Mouse (Mus musculus) stomach, postnatal 0 days (tissue): Measurements from ENCODE around the gene Gmds. TPM values are rescaled to one million over a fixed set of nuclear protein-coding genes. Genes with fewer than 3 reads are reported as not detected.

Source experiments
- ATAC-seq: fragments of 200-750 bp; cut with Nextera tagmentation; 2 replicates; pipeline ENCODE4 v1.8.0; 2017; ENCODE audit not compliant: low FRiP score, low TSS enrichment
- DNase-seq: peaks from one replicate; pipeline ENCODE4 v3.0.0-alpha.2; 2016; ENCODE audit warnings: low spot score
- H3K27ac ChIP-seq: fragments of 300-500 bp; sonication (generic); replicated peaks from 2 replicates; pipeline ENCODE4 v1.5.1; 2014; ENCODE audit warnings: mild to moderate bottlenecking, control low read depth
- H3K27me3 ChIP-seq: fragments of 300-500 bp; sonication (generic); 2 replicates; pipeline ENCODE4 v1.6.1; 2014; ENCODE audit warnings: low read length; ENCODE audit not compliant: control insufficient read depth, insufficient read depth
- H3K36me3 ChIP-seq: fragments of 300-500 bp; sonication (generic); 2 replicates; pipeline ENCODE4 v1.6.1; 2014; ENCODE audit warnings: low read length, mixed read lengths; ENCODE audit not compliant: control insufficient read depth, insufficient read depth
- H3K4me1 ChIP-seq: fragments of 300-500 bp; sonication (generic); replicated peaks from 2 replicates; pipeline ENCODE4 v1.6.1; 2014; ENCODE audit warnings: antibody characterized with exemption; ENCODE audit not compliant: control insufficient read depth, insufficient read depth
- H3K4me2 ChIP-seq: fragments of 300-500 bp; sonication (generic); replicated peaks from 2 replicates; pipeline ENCODE4 v1.6.1; 2014; ENCODE audit warnings: low read depth, mild to moderate bottlenecking, control low read depth, moderate library complexity
- H3K4me3 ChIP-seq: fragments of 300-500 bp; sonication (generic); 2 replicates; pipeline ENCODE4 v1.5.1; 2014; ENCODE audit warnings: low read depth, low read length, control low read depth
- H3K9ac ChIP-seq: fragments of 300-500 bp; sonication (generic); 2 replicates; pipeline ENCODE4 v1.6.1; 2014; ENCODE audit warnings: mild to moderate bottlenecking, low read length, control low read depth, mixed read lengths
- H3K9me3 ChIP-seq: fragments of 300-500 bp; sonication (generic); 2 replicates; pipeline ENCODE4 v1.6.1; 2016; ENCODE audit warnings: low read length; ENCODE audit not compliant: control insufficient read depth
- CTCF ChIP-seq: IDR thresholded peaks from 2 replicates; pipeline ENCODE4 v1.5.1; 2016; ENCODE audit warnings: antibody characterized with exemption, low read depth, mild to moderate bottlenecking, moderate library complexity
- EP300 ChIP-seq: optimal IDR thresholded peaks from 2 replicates; pipeline ENCODE3; 2016; ENCODE audit warnings: antibody characterized with exemption
- WGBS: fragments of 180-500 bp; shearing (Covaris S2); extraction: QIAGEN DNeasy Blood & Tissue Kit; methylation state at CpG from one replicate; pipeline ENCODE4 v1.1.7; 2014; 5-methylcytosine and 5-hydroxymethylcytosine counted together
- polyA plus RNA-seq: library from polyadenylated mRNA; unstranded; fragments of >200 nt; fragmentation: Nextera tagmentation; extraction: Ambion mirVana; gene quantifications from 2 replicates; pipeline ENCODE4 v1.2.1, GENCODE M21; 2015

The Gmds gene
- polyA plus RNA-seq, 1 experiment from 2014 or later = 102 TPM

DNA sequence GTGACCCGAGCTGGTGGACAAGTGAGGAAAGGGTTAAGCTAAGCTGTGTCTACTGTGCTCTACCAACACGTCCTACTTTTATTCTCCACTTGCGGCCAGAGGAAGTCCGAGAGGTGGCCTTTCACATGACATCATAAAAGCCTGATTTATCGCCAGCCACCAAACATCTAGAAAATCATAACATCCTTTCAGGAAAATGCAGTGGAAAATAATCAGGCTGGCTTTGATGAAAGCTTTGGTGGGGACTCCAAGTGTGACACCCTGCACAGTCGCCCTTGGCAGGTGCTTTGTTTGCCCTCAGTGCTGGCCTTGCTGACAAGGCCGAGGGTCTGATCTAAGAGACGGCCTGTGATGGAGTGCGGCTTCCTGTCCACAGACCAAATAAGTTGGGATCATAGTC, 508.2 kb downstream of the Gmds start:
- no peaks in the 10 kb centered on the region for H3K27me3 ChIP-seq
- H3K4me1 ChIP-seq = no peaks in the 10 kb centered on the region
- H3K4me2 ChIP-seq = no peak overlapping the region
- no peak overlapping the region for H3K27ac ChIP-seq
- TF ChIP-seq CTCF (no peak), EP300 (no peak)
- ATAC-seq = no peak
- H3K4me3 ChIP-seq = no peak overlapping the region
- H3K9me3 ChIP-seq = no peaks in the 10 kb centered on the region
- 54% methylated on average over 9 of the region's 9 CpGs for WGBS
- no peaks in the 10 kb centered on the region for H3K36me3 ChIP-seq
- H3K9ac ChIP-seq = no peak overlapping the region
- DNase-seq = no peak

DNA sequence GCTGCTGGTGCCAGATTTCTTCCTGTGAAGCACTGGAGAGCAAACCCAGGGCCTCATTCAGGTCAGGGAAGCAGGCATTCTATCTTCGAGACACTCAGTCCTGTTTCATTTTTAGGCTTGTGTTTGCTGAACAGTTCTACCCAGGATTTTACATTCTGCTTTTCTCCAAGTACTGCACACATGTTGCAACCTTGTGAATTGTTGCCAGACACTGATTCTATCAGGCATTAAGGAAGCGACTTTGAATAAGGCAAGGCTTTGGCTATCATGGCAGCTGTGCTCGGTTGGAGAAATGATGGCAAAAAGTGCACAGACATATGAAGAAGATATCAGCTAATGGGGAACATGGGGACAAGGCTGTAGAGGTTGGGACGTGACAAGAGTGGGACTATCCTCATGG, 510.1 kb downstream of the Gmds start:
- Histone ChIP-seq H3K9me3 (no peaks in the 10 kb centered on the region), H3K27ac (no peak overlapping the region), H3K9ac (no peak overlapping the region), H3K4me3 (no peak overlapping the region), H3K36me3 (no peaks in the 10 kb centered on the region), H3K4me2 (no peak overlapping the region), H3K27me3 (no peaks in the 10 kb centered on the region), H3K4me1 (no peaks in the 10 kb centered on the region)
- no peak for TF ChIP-seq EP300
- no peak for TF ChIP-seq CTCF
- 84% methylated on average over 4 of the region's 4 CpGs for WGBS
- DNase-seq (no peak), ATAC-seq (no peak)

DNA sequence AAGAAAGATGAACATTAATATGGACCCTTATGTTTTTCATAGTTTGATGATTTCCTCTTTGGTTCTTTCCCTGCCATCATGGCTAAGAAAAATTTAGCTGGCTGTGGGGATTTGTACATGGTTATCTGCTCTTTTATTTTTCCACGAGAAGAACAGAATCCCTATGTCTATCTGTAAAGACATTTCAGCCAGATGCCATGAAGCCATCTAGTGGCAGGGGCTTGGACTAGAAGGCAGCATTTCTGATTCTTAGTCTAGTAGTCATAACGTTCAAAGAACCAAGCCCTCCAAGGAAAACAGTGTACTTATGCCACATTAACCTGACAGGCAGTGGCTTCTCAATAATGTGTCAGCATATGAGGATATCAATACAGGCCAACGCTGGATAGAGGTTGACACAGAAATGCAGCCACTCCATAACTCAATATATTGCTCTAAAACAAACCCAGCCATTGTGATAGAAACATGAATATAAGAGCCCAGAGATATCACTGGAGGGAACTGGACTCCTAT, 510.7 kb downstream of the Gmds start:
- Histone ChIP-seq H3K9ac (no peak overlapping the region), H3K4me2 (no peak overlapping the region), H3K4me3 (no peak overlapping the region), H3K36me3 (no peaks in the 10 kb centered on the region), H3K4me1 (no peaks in the 10 kb centered on the region), H3K27me3 (no peaks in the 10 kb centered on the region), H3K27ac (no peak overlapping the region), H3K9me3 (no peaks in the 10 kb centered on the region)
- 55% methylated on average over 3 of the region's 3 CpGs for WGBS
- no peak for ATAC-seq
- TF ChIP-seq CTCF (peak; percentile 21; the same call in 1 of the 2 replicates), EP300 (no peak)
- no peak for DNase-seq

DNA sequence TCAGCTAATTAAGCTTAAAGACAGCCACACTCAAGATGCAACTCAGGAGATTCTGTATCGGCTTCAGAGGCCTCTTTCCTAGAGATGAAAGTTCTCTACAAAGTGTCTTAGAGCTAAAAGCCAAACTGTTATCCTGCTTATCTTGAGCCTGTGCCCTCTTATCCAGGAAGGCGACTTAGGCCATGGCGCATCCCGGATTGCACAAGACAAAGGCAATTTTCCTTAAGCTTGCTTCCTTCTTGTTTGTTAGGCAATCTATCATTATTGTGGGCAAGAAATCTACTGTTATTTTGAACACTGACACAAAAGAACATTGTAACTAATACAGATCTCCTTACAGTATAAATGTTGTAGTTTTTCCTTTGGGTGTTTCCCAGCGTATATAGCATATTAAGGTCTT, 511.4 kb downstream of the Gmds start:
- H3K4me3 ChIP-seq = no peak overlapping the region
- WGBS = 81% methylated on average over 5 of the region's 5 CpGs
- no peaks in the 10 kb centered on the region for H3K4me1 ChIP-seq
- H3K27me3 ChIP-seq = no peaks in the 10 kb centered on the region
- no peak for DNase-seq
- TF ChIP-seq CTCF = no peak
- TF ChIP-seq EP300 = no peak
- no peak overlapping the region for H3K4me2 ChIP-seq
- no peak for ATAC-seq
- no peak overlapping the region for H3K9ac ChIP-seq
- no peaks in the 10 kb centered on the region for H3K9me3 ChIP-seq
- no peaks in the 10 kb centered on the region for H3K36me3 ChIP-seq
- H3K27ac ChIP-seq = no peak overlapping the region

DNA sequence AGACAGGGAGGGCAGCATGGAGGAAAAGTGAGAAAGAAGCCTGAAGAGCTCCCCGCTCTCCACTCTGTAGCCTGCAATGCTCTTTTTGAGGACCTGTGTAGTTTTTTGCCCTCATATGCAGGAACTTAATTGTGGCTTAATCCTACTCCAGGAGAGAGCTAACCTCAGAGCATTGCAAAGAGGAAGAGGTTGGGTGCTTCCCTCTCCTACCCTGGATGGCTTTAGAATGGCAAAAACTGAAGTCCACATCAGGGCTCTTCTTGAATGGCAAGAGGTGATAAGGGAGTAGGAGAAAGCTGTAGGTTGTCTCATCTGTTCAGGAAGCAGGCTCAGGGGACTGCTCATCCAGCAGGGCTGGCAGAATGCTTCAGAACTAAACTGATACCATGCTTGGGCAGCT, 513.4 kb downstream of the Gmds start:
- DNase-seq (no peak), ATAC-seq (no peak)
- Histone ChIP-seq H3K4me3 (no peak overlapping the region), H3K27ac (no peak overlapping the region), H3K36me3 (no peaks in the 10 kb centered on the region), H3K9me3 (no peaks in the 10 kb centered on the region), H3K27me3 (no peaks in the 10 kb centered on the region), H3K4me2 (no peak overlapping the region), H3K4me1 (no peaks in the 10 kb centered on the region), H3K9ac (no peak overlapping the region)
- WGBS = 93% methylated on average over 1 of the region's 1 CpGs
- TF ChIP-seq EP300 = no peak
- TF ChIP-seq CTCF = no peak

DNA sequence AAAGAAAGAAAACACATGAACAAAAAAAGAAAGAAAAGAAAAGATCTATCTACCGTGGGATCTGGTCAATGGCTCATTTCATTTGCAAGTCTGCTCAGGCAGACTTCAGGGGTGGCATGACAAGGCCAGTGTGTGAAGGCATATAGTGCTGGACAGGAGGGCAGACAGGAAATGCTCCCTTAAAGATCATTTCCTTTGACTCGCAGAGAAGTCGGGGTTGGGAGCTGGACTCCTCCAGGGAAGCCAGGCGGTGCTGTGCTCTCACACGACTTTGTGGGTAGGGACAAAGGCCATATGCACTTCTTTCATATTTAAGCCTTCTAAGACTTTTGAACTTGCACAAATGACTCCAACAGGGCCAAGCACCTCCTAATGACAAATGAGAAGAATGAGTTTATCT, 515.2 kb downstream of the Gmds start:
- TF ChIP-seq CTCF (no peak), EP300 (no peak)
- no peaks in the 10 kb centered on the region for H3K36me3 ChIP-seq
- no peaks in the 10 kb centered on the region for H3K27me3 ChIP-seq
- no peak overlapping the region for H3K27ac ChIP-seq
- no peaks in the 10 kb centered on the region for H3K4me1 ChIP-seq
- ATAC-seq (no peak), DNase-seq (no peak)
- no peaks in the 10 kb centered on the region for H3K9me3 ChIP-seq
- no peak overlapping the region for H3K9ac ChIP-seq
- WGBS = 48% methylated on average over 5 of the region's 5 CpGs
- H3K4me2 ChIP-seq = no peak overlapping the region
- H3K4me3 ChIP-seq = no peak overlapping the region
